Mouse (Mus musculus) C2C12 (cell line): Measurements from ENCODE around the gene Pjvk.

ENCODE experiments used
- CTCF ChIP-seq: IDR thresholded peaks from one replicate; pipeline ENCODE4 v1.5.1; 2011; ENCODE audit not compliant: control insufficient read depth, insufficient read depth, insufficient read length
- FOSL1 ChIP-seq: IDR thresholded peaks from one replicate; pipeline ENCODE4 v1.8.0; 2011; ENCODE audit warnings: mild to moderate bottlenecking, low read length; ENCODE audit not compliant: poor library complexity, insufficient read depth, severe bottlenecking
- MAX ChIP-seq: IDR thresholded peaks from one replicate; pipeline ENCODE4 v1.6.1; 2011; ENCODE audit warnings: mild to moderate bottlenecking, control low read depth
- MYOD1 ChIP-seq: IDR thresholded peaks from one replicate; pipeline ENCODE4 v1.6.1; 2011; ENCODE audit warnings: low read depth; ENCODE audit not compliant: control insufficient read depth, insufficient read length
- MYOG ChIP-seq: IDR thresholded peaks from one replicate; pipeline ENCODE4 v1.6.1; 2011; ENCODE audit not compliant: control insufficient read depth, insufficient read length; ENCODE audit errors: extremely low read depth
- USF1 ChIP-seq: IDR thresholded peaks from one replicate; pipeline ENCODE4 v1.6.1; 2011; ENCODE audit warnings: low read depth, mild to moderate bottlenecking, control low read depth, moderate library complexity

- TF ChIP-seq USF1 (no peak), CTCF (no peak), MYOG (no peak), MYOD1 (no peak), MAX (no peak), FOSL1 (no peak)
Observed at GRCm38 (mm10) chr2:76675949-76676348, 27.7 kb downstream of the Pjvk start.
